Mouse (Mus musculus) erythroid progenitor cell, adult 5-6 weeks (primary cell): Measurements from ENCODE around the gene Ehmt2. TPM values are rescaled to one million over a fixed set of nuclear protein-coding genes. Genes with fewer than 3 reads are reported as not detected.
"Not testable (repeated sequence)": the region's sequence is repeated elsewhere in the genome, so short reads cannot be mapped to it uniquely, and the experiment has no call there.

ENCODE experiments used
- ATAC-seq: replicated peaks from 2 replicates; pipeline ENCODE4 v1.8.0; 2016; ENCODE audit warnings: moderate number of reproducible peaks, mild to moderate bottlenecking, moderate TSS enrichment, inconsistent platforms; ENCODE audit not compliant: poor library complexity, low FRiP score, severe bottlenecking
- total RNA-seq, 2 experiments: library from RNA; stranded (forward) in 1 of 2; stranded (reverse) in 1 of 2; fragments of 150-400 nt in 1 of 2; fragments of 186-747, 209-891 nt in 1 of 2; gene quantifications; 2 replicates each; pipeline versions ENCODE4 v1.2.3 to v1.2.4; 2015 to 2017; ENCODE audit warnings: low replicate concordance in 2 of 2

Ehmt2 gene
- total RNA-seq, 2 experiments from 2014 or later: 7.0 to 28.5 TPM

- ATAC-seq: no peak
Measured at GRCm38 (mm10) chr17:34890074-34890743, 8.1 kb upstream of the Ehmt2 start.

GRCm38 (mm10) chr17:34891377-34891776 lies 6.9 kb upstream of the Ehmt2 start:
- no peak for ATAC-seq

GRCm38 (mm10) chr17:34893072-34893824 lies 5.0 kb upstream of the Ehmt2 start:
- ATAC-seq: no peak

- peak; percentile 77 for ATAC-seq
Measured at GRCm38 (mm10) chr17:34894074-34894597, 4.1 kb upstream of the Ehmt2 start.

- ATAC-seq: no peak
Measured at GRCm38 (mm10) chr17:34894801-34895530, 3.3 kb upstream of the Ehmt2 start.

- no peak for ATAC-seq
Measured at GRCm38 (mm10) chr17:34895724-34896123, 2.5 kb upstream of the Ehmt2 start.

- no peak for ATAC-seq
Measured at GRCm38 (mm10) chr17:34896366-34896765, 1.9 kb upstream of the Ehmt2 start.

GRCm38 (mm10) chr17:34897373-34898159 lies 703 bp upstream of the Ehmt2 start:
- ATAC-seq: no peak

- no peak for ATAC-seq
Measured at GRCm38 (mm10) chr17:34898706-34899052, 410 bp downstream of the Ehmt2 start.

GRCm38 (mm10) chr17:34899053-34899889 lies 1.0 kb downstream of the Ehmt2 start:
- no peak for ATAC-seq

- no peak for ATAC-seq
Measured at GRCm38 (mm10) chr17:34899890-34900243, 1.6 kb downstream of the Ehmt2 start.

- ATAC-seq: not testable (repeated sequence)
Measured at GRCm38 (mm10) chr17:34900826-34901225, 2.6 kb downstream of the Ehmt2 start.

GRCm38 (mm10) chr17:34901948-34902347 lies 3.7 kb downstream of the Ehmt2 start:
- not testable (repeated sequence) for ATAC-seq

- ATAC-seq: no peak
Measured at GRCm38 (mm10) chr17:34902895-34903294, 4.6 kb downstream of the Ehmt2 start.

GRCm38 (mm10) chr17:34910982-34911381 lies 12.7 kb downstream of the Ehmt2 start:
- ATAC-seq: no peak

GRCm38 (mm10) chr17:34911945-34912351 lies 13.7 kb downstream of the Ehmt2 start:
- peak; percentile 86 for ATAC-seq

- no peak for ATAC-seq
Measured at GRCm38 (mm10) chr17:34913930-34914665, 15.8 kb downstream of the Ehmt2 start, which contains the start of gene Slc44a4. Gene Slc44a4 (plus strand): TSS chr17:34914466.

GRCm38 (mm10) chr17:34915410-34915831 lies 17.2 kb downstream of the Ehmt2 start:
- ATAC-seq: no peak
